Mouse (Mus musculus): ENCODE measurements around the gene 4930402F06Rik. TPM values are rescaled to one million over a fixed set of nuclear protein-coding genes. Genes with fewer than 3 reads are reported as not detected.

Gene 4930402F06Rik
- polyA plus RNA-seq, 1 experiment, result not detected

GRCm38 (mm10) chr2:35437796-35438195 is 40.8 kb upstream of the 4930402F06Rik start:
- Histone ChIP-seq H3K27ac (ENCODE audit: insufficient read depth, low read depth, low read length) (no peak overlapping the region), H3K4me1 (ENCODE audit: control insufficient read depth, insufficient read depth, low read length) (no peaks in the 10 kb centered on the region), H3K4me3 (ENCODE audit: insufficient read depth, low read depth, low read length) (no peak overlapping the region)
- 93% methylated on average over 2 of the region's 2 CpGs for WGBS
- TF ChIP-seq POLR2A (IDR thresholded peaks at IDR 0.05; ENCODE audit: insufficient read depth, low read depth, low read length), result no peak
- no peak for TF ChIP-seq CTCF (IDR thresholded peaks at IDR 0.05; ENCODE audit: insufficient read depth, low read depth, low read length)

GRCm38 (mm10) chr2:35434576-35435123 is 37.7 kb upstream of the 4930402F06Rik start:
- Histone ChIP-seq H3K4me1 (ENCODE audit: control insufficient read depth, insufficient read depth, low read length) (0 out of 2 replicates have a peak, but pooled peaks cover 3% of the 10 kb centered on the region), H3K27ac (ENCODE audit: insufficient read depth, low read depth, low read length) (no peak overlapping the region), H3K4me3 (ENCODE audit: insufficient read depth, low read depth, low read length) (no peak overlapping the region)
- TF ChIP-seq CTCF (IDR thresholded peaks at IDR 0.05; ENCODE audit: insufficient read depth, low read depth, low read length), result no peak
- no peak for TF ChIP-seq POLR2A (IDR thresholded peaks at IDR 0.05; ENCODE audit: insufficient read depth, low read depth, low read length)
- 86% methylated on average over 6 of the region's 6 CpGs for WGBS

- Histone ChIP-seq H3K27ac (ENCODE audit: insufficient read depth, low read depth, low read length) (no peak overlapping the region), H3K4me3 (ENCODE audit: insufficient read depth, low read depth, low read length) (no peak overlapping the region), H3K4me1 (ENCODE audit: control insufficient read depth, insufficient read depth, low read length) (0 out of 2 replicates have a peak, but pooled peaks cover 3% of the 10 kb centered on the region)
- 86% methylated on average over 4 of the region's 4 CpGs for WGBS
- no peak for TF ChIP-seq POLR2A (IDR thresholded peaks at IDR 0.05; ENCODE audit: insufficient read depth, low read depth, low read length)
- TF ChIP-seq CTCF (IDR thresholded peaks at IDR 0.05; ENCODE audit: insufficient read depth, low read depth, low read length), result no peak
These were observed 36.5 kb upstream of the 4930402F06Rik start for GRCm38 (mm10) chr2:35433428-35433827.

- 40% methylated on average over 7 of the region's 7 CpGs for WGBS
- Histone ChIP-seq H3K4me3 (ENCODE audit: insufficient read depth, low read depth, low read length) (no peak overlapping the region), H3K4me1 (ENCODE audit: control insufficient read depth, insufficient read depth, low read length) (0 out of 2 replicates have a peak, but pooled peaks cover 3% of the 10 kb centered on the region), H3K27ac (ENCODE audit: insufficient read depth, low read depth, low read length) (no peak overlapping the region)
- no peak for TF ChIP-seq CTCF (IDR thresholded peaks at IDR 0.05; ENCODE audit: insufficient read depth, low read depth, low read length)
- TF ChIP-seq POLR2A (IDR thresholded peaks at IDR 0.05; ENCODE audit: insufficient read depth, low read depth, low read length), result no peak
These were observed 35.5 kb upstream of the 4930402F06Rik start for GRCm38 (mm10) chr2:35432472-35432871.

GRCm38 (mm10) chr2:35432011-35432410 is 35.0 kb upstream of the 4930402F06Rik start:
- Histone ChIP-seq H3K27ac (ENCODE audit: insufficient read depth, low read depth, low read length) (no peak overlapping the region), H3K4me1 (ENCODE audit: control insufficient read depth, insufficient read depth, low read length) (0 out of 2 replicates have a peak, but pooled peaks cover 3% of the 10 kb centered on the region), H3K4me3 (ENCODE audit: insufficient read depth, low read depth, low read length) (no peak overlapping the region)
- TF ChIP-seq CTCF (IDR thresholded peaks at IDR 0.05; ENCODE audit: insufficient read depth, low read depth, low read length) (no peak), POLR2A (IDR thresholded peaks at IDR 0.05; ENCODE audit: insufficient read depth, low read depth, low read length) (no peak)
- WGBS, result 64% methylated on average over 7 of the region's 7 CpGs

- H3K27ac ChIP-seq (ENCODE audit: insufficient read depth, low read depth, low read length), result no peak overlapping the region
- TF ChIP-seq CTCF (IDR thresholded peaks at IDR 0.05; ENCODE audit: insufficient read depth, low read depth, low read length), result no peak
- TF ChIP-seq POLR2A (IDR thresholded peaks at IDR 0.05; ENCODE audit: insufficient read depth, low read depth, low read length), result no peak
- WGBS, result 94% methylated on average over 8 of the region's 8 CpGs
- H3K4me3 ChIP-seq (ENCODE audit: insufficient read depth, low read depth, low read length), result no peak overlapping the region
- H3K4me1 ChIP-seq (ENCODE audit: control insufficient read depth, insufficient read depth, low read length), result 0 out of 2 replicates have a peak, but pooled peaks cover 3% of the 10 kb centered on the region
These were observed 33.8 kb upstream of the 4930402F06Rik start for GRCm38 (mm10) chr2:35430806-35431205.

- Histone ChIP-seq H3K27ac (ENCODE audit: insufficient read depth, low read depth, low read length) (no peak overlapping the region), H3K4me1 (ENCODE audit: control insufficient read depth, insufficient read depth, low read length) (0 out of 2 replicates have a peak, but pooled peaks cover 3% of the 10 kb centered on the region), H3K4me3 (ENCODE audit: insufficient read depth, low read depth, low read length) (no peak overlapping the region)
- TF ChIP-seq POLR2A (IDR thresholded peaks at IDR 0.05; ENCODE audit: insufficient read depth, low read depth, low read length) (no peak), CTCF (IDR thresholded peaks at IDR 0.05; ENCODE audit: insufficient read depth, low read depth, low read length) (no peak)
- 83% methylated on average over 4 of the region's 4 CpGs for WGBS
These were observed 31.8 kb upstream of the 4930402F06Rik start for GRCm38 (mm10) chr2:35428615-35429300.

GRCm38 (mm10) chr2:35427559-35427958 is 30.6 kb upstream of the 4930402F06Rik start:
- TF ChIP-seq CTCF (IDR thresholded peaks at IDR 0.05; ENCODE audit: insufficient read depth, low read depth, low read length) (no peak), POLR2A (IDR thresholded peaks at IDR 0.05; ENCODE audit: insufficient read depth, low read depth, low read length) (no peak)
- 57% methylated on average over 2 of the region's 2 CpGs for WGBS
- H3K4me1 ChIP-seq (ENCODE audit: control insufficient read depth, insufficient read depth, low read length), result 0 out of 2 replicates have a peak, but pooled peaks cover 3% of the 10 kb centered on the region

GRCm38 (mm10) chr2:35423711-35424339 is 26.9 kb upstream of the 4930402F06Rik start:
- Histone ChIP-seq H3K4me1 (ENCODE audit: control insufficient read depth, insufficient read depth, low read length) (no peaks in the 10 kb centered on the region), H3K4me3 (ENCODE audit: insufficient read depth, low read depth, low read length) (no peak overlapping the region), H3K27ac (ENCODE audit: insufficient read depth, low read depth, low read length) (no peak overlapping the region)
- 96% methylated on average over 1 of the region's 1 CpGs for WGBS
- TF ChIP-seq POLR2A (IDR thresholded peaks at IDR 0.05; ENCODE audit: insufficient read depth, low read depth, low read length) (no peak), CTCF (IDR thresholded peaks at IDR 0.05; ENCODE audit: insufficient read depth, low read depth, low read length) (no peak)

More at GRCm38 (mm10) chr2:35427559-35427958, 30.6 kb upstream of the 4930402F06Rik start:
- no peak overlapping the region for H3K27ac ChIP-seq (ENCODE audit: insufficient read depth, low read depth, low read length)
- H3K4me3 ChIP-seq (ENCODE audit: insufficient read depth, low read depth, low read length), result no peak overlapping the region
